Mouse (Mus musculus) stomach, embryonic 16.5 days (tissue): ENCODE measurements around the gene Sp6. TPM values are rescaled to one million over a fixed set of nuclear protein-coding genes. Genes with fewer than 3 reads are reported as not detected.
A peak's percentile ranks its signal among the peaks of the same experiment; 100 is the strongest.

Source experiments
- ATAC-seq: fragments of 200-750 bp; cut with Nextera tagmentation; 2 replicates; pipeline ENCODE4 v1.8.0; 2017; ENCODE audit warnings: moderate number of reproducible peaks, moderate TSS enrichment; ENCODE audit not compliant: insufficient read depth, low FRiP score
- H3K27ac ChIP-seq: fragments of 300-500 bp; sonication (generic); 2 replicates; pipeline ENCODE4 v1.5.1; 2014; ENCODE audit warnings: low read length
- H3K27me3 ChIP-seq: fragments of 300-500 bp; sonication (generic); 2 replicates; pipeline ENCODE4 v1.6.1; 2014; ENCODE audit warnings: low read length, control low read depth, mixed read lengths; ENCODE audit not compliant: control insufficient read depth, insufficient read depth
- H3K36me3 ChIP-seq: fragments of 300-500 bp; sonication (generic); 2 replicates; pipeline ENCODE4 v1.6.1; 2014; ENCODE audit warnings: low read length; ENCODE audit not compliant: control insufficient read depth, insufficient read depth
- H3K4me1 ChIP-seq: fragments of 300-500 bp; sonication (generic); 2 replicates; pipeline ENCODE4 v1.6.1; 2014; ENCODE audit warnings: low read length, control low read depth, mixed read lengths; ENCODE audit not compliant: control insufficient read depth, insufficient read depth
- H3K4me2 ChIP-seq: fragments of 300-500 bp; sonication (generic); 2 replicates; pipeline ENCODE4 v1.6.1; 2014; ENCODE audit warnings: low read depth, low read length, mixed read lengths
- H3K4me3 ChIP-seq: fragments of 300-500 bp; sonication (generic); replicated peaks from 2 replicates; pipeline ENCODE4 v1.5.1; 2014; ENCODE audit warnings: mild to moderate bottlenecking, low read length
- H3K9ac ChIP-seq: fragments of 300-500 bp; sonication (generic); 2 replicates; pipeline ENCODE4 v1.6.1; 2014; ENCODE audit warnings: low read length
- H3K9me3 ChIP-seq: fragments of 300-500 bp; sonication (generic); replicated peaks from 2 replicates; pipeline ENCODE4 v1.6.1; 2016; ENCODE audit warnings: low read length, control low read depth; ENCODE audit not compliant: control insufficient read depth
- WGBS: fragments of 180-500 bp; shearing (Covaris S2); extraction: QIAGEN DNeasy Blood & Tissue Kit; methylation state at CpG from one replicate; pipeline ENCODE4 v1.1.7; 2014; 5-methylcytosine and 5-hydroxymethylcytosine counted together
- polyA plus RNA-seq: library from polyadenylated mRNA; unstranded; fragments of >200 nt; fragmentation: Nextera tagmentation; extraction: Ambion mirVana; gene quantifications from 2 replicates; pipeline ENCODE4 v1.2.1, GENCODE M21; 2015

Gene Sp6
- polyA plus RNA-seq, 1 experiment from 2014 or later = 6.1 TPM

DNA sequence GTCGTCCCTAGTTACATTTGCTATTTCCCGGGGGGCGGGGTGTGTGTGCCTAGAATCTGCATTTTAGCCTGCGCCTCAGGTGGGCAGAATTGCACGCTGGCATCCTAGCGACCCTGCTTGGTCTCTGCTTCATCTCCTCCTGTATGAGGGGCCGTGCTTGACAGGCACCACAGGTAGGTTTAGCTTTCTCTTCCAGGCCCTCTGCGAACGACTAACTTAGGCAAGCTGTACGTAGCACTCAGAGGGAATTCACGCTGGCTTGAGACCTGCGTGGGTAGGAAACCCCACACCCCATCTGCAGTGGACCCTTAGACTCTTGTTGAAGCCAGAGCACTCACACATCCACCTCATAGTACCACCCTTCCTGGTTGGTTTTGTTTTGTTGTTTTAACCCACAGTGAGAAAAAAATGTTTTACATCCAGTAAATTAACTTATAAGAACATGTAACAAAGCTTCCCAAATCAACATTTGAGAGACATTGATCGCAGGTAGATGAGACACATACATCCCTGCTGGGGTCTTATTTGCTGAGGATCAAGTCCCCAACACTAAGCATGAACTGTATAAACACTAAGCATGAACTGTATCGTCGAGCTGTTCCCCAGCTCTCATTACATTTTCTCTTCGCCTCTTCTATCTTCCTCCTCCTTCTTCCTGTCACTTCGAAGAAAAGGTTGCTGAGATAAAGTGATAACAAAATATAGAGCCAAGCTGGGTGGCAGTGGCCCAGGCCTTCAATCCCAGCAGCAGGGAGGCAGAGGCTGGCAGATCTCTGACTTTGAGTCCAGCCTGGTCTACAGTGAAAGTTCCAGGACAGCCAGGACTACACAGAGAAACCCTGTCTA is 34.6 kb upstream of the Sp6 start:
- Histone ChIP-seq H3K9ac (peak overlapping the region; percentile 92), H3K4me3 (peak overlapping the region; percentile 74), H3K36me3 (no peaks in the 10 kb centered on the region), H3K4me2 (peak overlapping the region; percentile 88), H3K27ac (peak overlapping the region; percentile 93), H3K4me1 (peaks cover 19% of the 10 kb centered on the region), H3K27me3 (no peaks in the 10 kb centered on the region), H3K9me3 (no peaks in the 10 kb centered on the region)
- no peak for ATAC-seq
- WGBS = 22% methylated on average over 17 of the region's 17 CpGs

DNA sequence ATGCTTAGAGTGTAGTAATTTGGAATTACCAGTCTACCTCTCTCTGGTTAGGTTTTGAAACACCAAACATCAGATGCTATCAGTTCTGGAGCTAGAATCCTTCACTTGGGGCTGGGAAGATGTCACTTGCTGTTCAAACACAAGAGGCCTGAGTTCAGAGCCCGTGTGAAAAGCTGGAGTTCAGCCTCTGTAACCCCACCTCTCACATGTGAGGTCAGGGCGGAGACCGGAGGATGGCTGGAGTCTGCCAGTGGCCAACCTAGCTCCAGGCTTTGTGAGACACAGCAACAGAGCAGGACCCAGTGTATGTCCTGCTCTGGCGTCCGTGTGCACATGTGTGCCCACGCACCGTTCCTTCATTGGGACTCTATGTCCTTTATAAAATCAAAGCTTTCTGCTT is 33.9 kb upstream of the Sp6 start:
- no peak overlapping the region for H3K4me3 ChIP-seq
- no peak for ATAC-seq
- peak overlapping the region; percentile 93 for H3K27ac ChIP-seq
- 73% methylated on average over 7 of the region's 7 CpGs for WGBS
- no peaks in the 10 kb centered on the region for H3K36me3 ChIP-seq
- no peak overlapping the region for H3K4me2 ChIP-seq
- peaks cover 19% of the 10 kb centered on the region for H3K4me1 ChIP-seq
- no peaks in the 10 kb centered on the region for H3K27me3 ChIP-seq
- no peaks in the 10 kb centered on the region for H3K9me3 ChIP-seq
- no peak overlapping the region for H3K9ac ChIP-seq

GRCm38 (mm10) chr11:96980021-96980420 is 33.2 kb upstream of the Sp6 start:
- no peaks in the 10 kb centered on the region for H3K27me3 ChIP-seq
- no peak overlapping the region for H3K4me3 ChIP-seq
- no peaks in the 10 kb centered on the region for H3K36me3 ChIP-seq
- no peak for ATAC-seq
- peaks cover 19% of the 10 kb centered on the region for H3K4me1 ChIP-seq
- H3K9ac ChIP-seq = 0 out of 2 replicates have a peak overlapping the region, but pooled peaks have one; percentile 51
- peak overlapping the region; percentile 93 for H3K27ac ChIP-seq
- no peak overlapping the region for H3K4me2 ChIP-seq
- WGBS = 72% methylated on average over 5 of the region's 5 CpGs
- H3K9me3 ChIP-seq = no peaks in the 10 kb centered on the region

- Histone ChIP-seq H3K4me3 (no peak overlapping the region), H3K9me3 (no peaks in the 10 kb centered on the region), H3K27me3 (no peaks in the 10 kb centered on the region), H3K4me1 (peaks cover 5% of the 10 kb centered on the region), H3K4me2 (no peak overlapping the region), H3K9ac (peak overlapping the region; percentile 24; the same call in 1 of the 2 replicates), H3K36me3 (no peaks in the 10 kb centered on the region), H3K27ac (no peak overlapping the region)
- 58% methylated on average over 15 of the region's 15 CpGs for WGBS
- no peak for ATAC-seq
Observed at GRCm38 (mm10) chr11:96981461-96981860, 31.7 kb upstream of the Sp6 start.

DNA sequence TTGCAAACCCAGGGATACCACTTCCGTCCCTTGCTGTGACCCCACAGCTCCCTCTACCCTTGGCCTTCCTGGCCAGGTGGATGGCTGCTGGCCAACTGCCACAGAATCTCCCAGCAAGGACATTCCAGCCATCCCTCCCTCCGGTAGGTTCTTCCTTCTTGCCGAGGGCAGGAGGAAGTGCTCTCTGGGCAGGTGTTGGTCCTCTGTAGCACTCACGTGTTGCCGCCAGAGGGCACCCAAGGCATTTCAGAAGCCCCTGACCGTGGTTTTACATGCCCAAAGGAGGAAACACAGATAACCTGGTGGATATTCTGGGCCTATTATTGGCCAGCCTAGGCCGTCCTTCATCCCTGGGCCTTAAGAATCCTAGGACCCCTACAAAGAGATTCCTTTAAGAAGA is 30.8 kb upstream of the Sp6 start:
- Histone ChIP-seq H3K4me1 (peaks cover 4% of the 10 kb centered on the region), H3K4me3 (no peak overlapping the region), H3K27ac (no peak overlapping the region), H3K9me3 (no peaks in the 10 kb centered on the region), H3K4me2 (no peak overlapping the region; the same call in 1 of the 2 replicates), H3K36me3 (no peaks in the 10 kb centered on the region), H3K9ac (no peak overlapping the region), H3K27me3 (no peaks in the 10 kb centered on the region; the same call in none of the 2 replicates)
- WGBS = 3% methylated on average over 7 of the region's 7 CpGs
- no peak for ATAC-seq

GRCm38 (mm10) chr11:96982859-96983258 is 30.3 kb upstream of the Sp6 start, which contains the start of gene Sp2:
Gene Sp2, minus strand, starts transcription at chr11:96982959.
- Histone ChIP-seq H3K9ac (no peak within 1 kb of the TSS), H3K9me3 (no peaks in the 10 kb centered on the region), H3K4me3 (no peak within 1 kb of the TSS), H3K27me3 (no peaks in the 10 kb centered on the region; the same call in none of the 2 replicates), H3K4me2 (no peak within 1 kb of the TSS; the same call in 1 of the 2 replicates), H3K36me3 (no peaks in the 10 kb centered on the region), H3K27ac (no peak within 1 kb of the TSS), H3K4me1 (peaks cover 6% of the 10 kb centered on the region)
- ATAC-seq = no peak
- WGBS = 73% methylated on average over 7 of the region's 7 CpGs

DNA sequence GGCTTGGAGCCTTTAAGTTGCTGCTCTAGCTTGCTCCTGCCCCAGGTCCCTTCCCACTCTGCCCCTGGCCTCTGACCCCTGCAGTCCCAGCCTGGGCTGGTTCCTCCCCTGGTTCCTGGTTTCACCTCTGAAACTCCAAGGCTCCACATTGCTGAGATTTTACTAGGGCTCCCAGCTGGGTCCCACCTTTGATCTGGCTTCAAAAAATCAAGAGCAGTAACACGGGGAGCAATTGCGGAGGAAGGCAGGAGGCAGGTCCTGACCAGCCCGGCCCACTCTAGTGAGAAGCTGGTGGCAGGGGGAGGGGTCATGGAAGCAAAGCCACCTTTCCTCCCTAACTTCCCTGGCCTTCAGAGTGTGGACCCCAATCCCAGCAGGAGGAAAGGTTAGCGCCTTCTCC is 28.3 kb upstream of the Sp6 start:
- H3K27ac ChIP-seq = no peak overlapping the region
- no peak overlapping the region for H3K9ac ChIP-seq
- no peak for ATAC-seq
- peaks cover 9% of the 10 kb centered on the region; the same call in 1 of the 2 replicates for H3K4me1 ChIP-seq
- no peak overlapping the region for H3K4me2 ChIP-seq
- no peaks in the 10 kb centered on the region for H3K9me3 ChIP-seq
- no peaks in the 10 kb centered on the region for H3K36me3 ChIP-seq
- no peaks in the 10 kb centered on the region; the same call in none of the 2 replicates for H3K27me3 ChIP-seq
- 25% methylated on average over 4 of the region's 4 CpGs for WGBS
- no peak overlapping the region for H3K4me3 ChIP-seq

DNA sequence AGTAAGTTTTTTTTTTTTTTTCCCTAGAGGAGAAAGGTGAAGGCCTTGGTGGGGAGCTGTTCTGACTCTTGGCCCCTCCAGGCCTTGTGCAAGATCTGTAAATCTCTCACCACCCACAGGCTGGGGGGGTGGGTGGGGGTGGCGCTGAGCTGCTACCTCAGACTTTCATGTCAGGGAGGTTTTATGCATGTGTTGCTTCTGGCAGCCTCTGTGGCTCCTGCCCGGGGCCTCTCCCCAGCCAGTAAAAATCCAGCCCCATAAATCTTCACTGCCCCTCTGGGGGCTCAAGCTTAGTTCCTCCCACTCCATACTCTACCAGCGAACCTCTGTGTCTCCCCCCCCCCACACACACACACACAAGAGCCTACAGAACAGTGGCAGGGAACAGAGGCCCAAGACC is 26.7 kb upstream of the Sp6 start:
- H3K4me2 ChIP-seq = no peak overlapping the region
- H3K27me3 ChIP-seq = no peaks in the 10 kb centered on the region; the same call in none of the 2 replicates
- WGBS = 34% methylated on average over 3 of the region's 3 CpGs
- H3K4me3 ChIP-seq = no peak overlapping the region
- no peak overlapping the region for H3K27ac ChIP-seq
- ATAC-seq = no peak
- no peak overlapping the region for H3K9ac ChIP-seq
- peaks cover 9% of the 10 kb centered on the region; the same call in 1 of the 2 replicates for H3K4me1 ChIP-seq
- H3K9me3 ChIP-seq = no peaks in the 10 kb centered on the region
- no peaks in the 10 kb centered on the region for H3K36me3 ChIP-seq

- no peaks in the 10 kb centered on the region; the same call in none of the 2 replicates for H3K27me3 ChIP-seq
- peak overlapping the region; percentile 12 for H3K4me3 ChIP-seq
- peak overlapping the region; percentile 45 for H3K4me2 ChIP-seq
- H3K9me3 ChIP-seq = no peaks in the 10 kb centered on the region
- no peak overlapping the region for H3K27ac ChIP-seq
- 0 out of 2 replicates have a peak, but pooled peaks have one; percentile 15 for ATAC-seq
- WGBS = 6% methylated on average over 31 of the region's 31 CpGs
- peak overlapping the region; percentile 21 for H3K9ac ChIP-seq
- peaks cover 9% of the 10 kb centered on the region; the same call in 1 of the 2 replicates for H3K4me1 ChIP-seq
- no peaks in the 10 kb centered on the region for H3K36me3 ChIP-seq
Observed at GRCm38 (mm10) chr11:96987873-96988655, 25.1 kb upstream of the Sp6 start.
